Mouse (Mus musculus): ENCODE results near the gene Bap1. TPM values are rescaled to one million over a fixed set of nuclear protein-coding genes. Genes with fewer than 3 reads are reported as not detected.

Bap1 gene
- total and polyA plus RNA-seq, 3 experiments = 42.5 to 66.3 (median 47.0) TPM

DNA sequence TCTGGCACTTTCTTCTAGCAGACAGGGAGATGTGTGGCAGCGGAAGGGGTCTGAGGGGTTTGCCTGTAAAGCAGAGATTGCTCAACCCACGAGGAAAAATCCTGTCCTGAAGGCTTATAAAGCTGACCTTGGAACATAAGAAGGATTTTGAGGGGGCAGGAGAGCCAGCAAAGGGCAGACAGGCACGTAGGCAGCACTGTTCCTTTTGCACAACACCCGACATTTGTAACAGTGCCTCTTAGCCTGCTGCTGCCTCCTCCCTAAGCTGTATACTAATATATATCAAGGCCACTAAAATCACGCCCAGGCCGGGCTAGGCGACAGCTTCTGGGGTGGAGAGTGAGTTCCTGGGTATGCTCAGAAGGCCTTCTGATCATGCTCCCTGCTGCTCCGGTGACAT lies 20.8 kb upstream of the Bap1 start:
- Histone ChIP-seq H3K36me3 (replicated peaks) (no peaks in the 10 kb centered on the region), H3K4me1 (ENCODE audit: insufficient read depth, low read depth, low read length) (peaks cover 11% of the 10 kb centered on the region), H3K27me3 (ENCODE audit: insufficient read depth, low read length) (peaks cover 89% of the 10 kb centered on the region), H3K9me3 (replicated peaks) (no peaks in the 10 kb centered on the region), H3K4me3 (ENCODE audit: low read depth, low read length) (no peak overlapping the region)
- ATAC-seq (ENCODE audit: extremely low read depth, insufficient number of reproducible peaks, low FRiP score, poor library complexity, severe bottlenecking) (no peak), DNase-seq (ENCODE audit: low spot score) (no peak)
- TF ChIP-seq GATA2 (IDR thresholded peaks at IDR 0.05; ENCODE audit: borderline replicate concordance, low read depth, low read length) (no peak), CTCF (IDR thresholded peaks at IDR 0.05; ENCODE audit: low read depth, low read length) (no peak), POLR2AphosphoS5 (IDR thresholded peaks at IDR 0.05; ENCODE audit: insufficient replicate concordance, low read depth, low read length) (no peak), TAL1 (conservative IDR thresholded peaks at IDR 0.05; ENCODE audit: low read depth, low read length) (no peak), GATA1 (IDR thresholded peaks at IDR 0.05; ENCODE audit: borderline replicate concordance, low read length) (no peak)

DNA sequence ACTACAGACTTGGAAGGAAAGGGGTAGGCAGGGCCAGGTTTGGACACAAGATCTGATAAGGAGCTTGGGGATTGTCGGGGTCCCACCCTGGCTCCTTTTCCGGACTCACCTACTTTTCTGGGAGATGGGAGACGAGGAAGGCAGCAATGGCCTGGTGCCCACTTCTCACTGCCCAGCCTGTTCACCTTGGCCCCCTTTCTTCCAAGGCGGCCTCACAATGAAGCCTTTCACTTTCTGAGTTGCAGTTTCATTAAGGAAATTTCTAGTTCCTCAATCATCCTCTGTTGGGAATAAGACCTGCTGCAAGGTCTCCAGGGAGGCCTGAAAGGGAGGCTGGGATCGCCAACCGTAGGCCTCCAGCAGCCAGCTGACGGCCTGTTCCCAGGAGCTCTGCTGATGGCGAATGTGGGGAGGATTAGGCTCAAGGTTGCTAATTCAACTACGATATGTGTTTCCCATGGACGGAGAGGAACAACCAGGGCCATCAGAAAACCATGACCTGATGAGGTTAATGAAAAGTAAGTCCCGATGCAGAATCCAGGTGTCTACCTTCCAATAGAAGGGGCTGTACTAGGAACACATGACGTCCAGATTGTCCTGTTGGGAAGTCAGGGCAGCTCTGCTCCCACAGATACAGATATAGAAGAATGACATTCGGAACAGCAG lies 18.7 kb upstream of the Bap1 start:
- Histone ChIP-seq H3K4me1 (ENCODE audit: insufficient read depth, low read depth, low read length) (peaks cover 11% of the 10 kb centered on the region), H3K36me3 (replicated peaks) (no peaks in the 10 kb centered on the region), H3K9me3 (replicated peaks) (no peaks in the 10 kb centered on the region), H3K27me3 (ENCODE audit: insufficient read depth, low read length) (peaks cover 74% of the 10 kb centered on the region), H3K4me3 (ENCODE audit: low read depth, low read length) (no peak overlapping the region)
- ATAC-seq (ENCODE audit: extremely low read depth, insufficient number of reproducible peaks, low FRiP score, poor library complexity, severe bottlenecking) (no peak), DNase-seq (ENCODE audit: low spot score) (no peak)
- TF ChIP-seq TAL1 (conservative IDR thresholded peaks at IDR 0.05; ENCODE audit: low read depth, low read length) (no peak), CTCF (IDR thresholded peaks at IDR 0.05; ENCODE audit: low read depth, low read length) (no peak), GATA1 (IDR thresholded peaks at IDR 0.05; ENCODE audit: borderline replicate concordance, low read length) (no peak), GATA2 (IDR thresholded peaks at IDR 0.05; ENCODE audit: borderline replicate concordance, low read depth, low read length) (no peak), POLR2AphosphoS5 (IDR thresholded peaks at IDR 0.05; ENCODE audit: insufficient replicate concordance, low read depth, low read length) (no peak)

DNA sequence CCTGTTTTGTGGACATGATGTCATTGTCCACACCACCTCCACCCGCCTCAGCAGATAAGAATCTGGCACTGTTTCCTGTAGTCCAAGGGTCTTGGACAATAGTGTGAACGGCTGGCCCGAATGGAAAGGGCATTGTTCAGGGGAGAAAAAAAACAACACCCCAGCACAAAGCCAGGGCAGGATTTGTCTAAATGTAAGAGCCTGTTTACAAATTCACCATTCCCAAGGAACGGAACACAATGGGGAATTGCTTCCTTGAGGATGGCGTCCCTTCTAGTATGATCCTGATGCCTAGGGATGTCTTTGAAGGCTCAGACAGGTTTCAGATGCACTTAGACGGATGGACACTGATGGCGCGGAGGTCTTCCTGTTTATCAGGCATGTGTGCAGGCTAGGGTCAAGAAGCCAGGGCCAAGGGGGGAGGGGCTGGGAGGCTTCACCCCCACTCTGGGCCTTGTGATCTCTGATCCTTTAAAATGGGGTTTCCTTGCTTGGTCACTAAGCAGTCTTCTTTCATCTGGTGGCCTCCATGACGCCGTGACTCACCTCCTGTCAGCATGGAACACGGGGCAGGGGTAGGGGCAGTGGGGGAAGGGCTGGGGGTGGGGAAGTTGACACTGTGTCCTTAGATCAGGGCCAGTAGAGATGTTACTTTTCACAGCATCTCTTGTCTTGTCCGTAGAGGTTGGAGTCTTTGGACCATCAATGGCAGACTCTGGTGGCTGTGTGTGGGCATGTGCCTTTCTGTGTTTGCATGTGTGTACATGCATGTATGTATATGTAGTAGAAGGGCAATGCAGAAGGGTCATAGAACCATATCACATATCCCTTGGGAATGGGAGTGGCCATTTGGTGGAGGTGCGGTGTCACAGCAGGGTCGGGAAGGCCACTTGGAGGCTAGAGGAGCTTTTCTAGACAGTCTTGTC lies 17.9 kb upstream of the Bap1 start:
- DNase-seq (ENCODE audit: low spot score) = no peak
- H3K36me3 ChIP-seq (replicated peaks) = no peaks in the 10 kb centered on the region
- TF ChIP-seq GATA2 (IDR thresholded peaks at IDR 0.05; ENCODE audit: borderline replicate concordance, low read depth, low read length) = no peak
- no peak for TF ChIP-seq GATA1 (IDR thresholded peaks at IDR 0.05; ENCODE audit: borderline replicate concordance, low read length)
- no peak for TF ChIP-seq CTCF (IDR thresholded peaks at IDR 0.05; ENCODE audit: low read depth, low read length)
- no peak for TF ChIP-seq POLR2AphosphoS5 (IDR thresholded peaks at IDR 0.05; ENCODE audit: insufficient replicate concordance, low read depth, low read length)
- no peak for TF ChIP-seq TAL1 (conservative IDR thresholded peaks at IDR 0.05; ENCODE audit: low read depth, low read length)
- no peak for ATAC-seq (ENCODE audit: extremely low read depth, insufficient number of reproducible peaks, low FRiP score, poor library complexity, severe bottlenecking)
- H3K4me3 ChIP-seq (ENCODE audit: low read depth, low read length) = no peak overlapping the region
- no peaks in the 10 kb centered on the region for H3K9me3 ChIP-seq (replicated peaks)
- peaks cover 66% of the 10 kb centered on the region for H3K27me3 ChIP-seq (ENCODE audit: insufficient read depth, low read length)
- peaks cover 11% of the 10 kb centered on the region for H3K4me1 ChIP-seq (ENCODE audit: insufficient read depth, low read depth, low read length)

DNA sequence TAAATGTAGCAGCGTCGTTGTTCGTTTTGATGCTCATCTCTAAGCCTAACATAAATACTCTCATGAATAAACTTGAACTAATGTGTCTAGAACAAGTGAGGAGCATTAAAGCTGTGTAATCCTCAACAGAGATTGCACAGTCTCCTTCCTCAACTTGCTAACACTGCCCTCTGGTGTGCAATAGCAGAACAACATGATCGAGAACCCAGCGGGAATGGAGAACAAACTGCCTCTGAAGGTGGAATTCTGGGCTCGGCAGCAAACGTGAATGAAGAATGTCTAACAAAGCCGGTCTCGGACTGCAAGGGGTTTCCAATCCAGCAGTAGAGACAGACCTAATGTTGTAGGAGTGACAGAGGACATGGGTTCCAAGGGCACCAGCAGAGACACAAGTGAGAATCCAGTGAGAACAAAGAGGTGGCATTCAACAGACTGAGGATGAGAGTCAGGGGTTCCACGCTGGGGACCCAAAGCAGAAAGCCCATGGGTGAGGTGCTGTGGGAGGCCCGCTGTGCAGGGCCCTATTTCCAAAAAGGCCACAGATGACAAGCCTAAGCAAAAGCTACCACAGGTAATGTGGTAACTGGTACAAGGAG lies 17.2 kb upstream of the Bap1 start:
- Histone ChIP-seq H3K4me3 (ENCODE audit: low read depth, low read length) (no peak overlapping the region), H3K27me3 (ENCODE audit: insufficient read depth, low read length) (peaks cover 58% of the 10 kb centered on the region), H3K9me3 (replicated peaks) (no peaks in the 10 kb centered on the region), H3K36me3 (replicated peaks) (peaks cover 3% of the 10 kb centered on the region), H3K4me1 (ENCODE audit: insufficient read depth, low read depth, low read length) (peaks cover 7% of the 10 kb centered on the region)
- DNase-seq (ENCODE audit: low spot score) (peak; percentile 49), ATAC-seq (ENCODE audit: extremely low read depth, insufficient number of reproducible peaks, low FRiP score, poor library complexity, severe bottlenecking) (peak; percentile 22)
- TF ChIP-seq CTCF (IDR thresholded peaks at IDR 0.05; ENCODE audit: low read depth, low read length) = peak; percentile 76
- TF ChIP-seq GATA1 (IDR thresholded peaks at IDR 0.05; ENCODE audit: borderline replicate concordance, low read length) = no peak
- TF ChIP-seq TAL1 (conservative IDR thresholded peaks at IDR 0.05; ENCODE audit: low read depth, low read length) = no peak

DNA sequence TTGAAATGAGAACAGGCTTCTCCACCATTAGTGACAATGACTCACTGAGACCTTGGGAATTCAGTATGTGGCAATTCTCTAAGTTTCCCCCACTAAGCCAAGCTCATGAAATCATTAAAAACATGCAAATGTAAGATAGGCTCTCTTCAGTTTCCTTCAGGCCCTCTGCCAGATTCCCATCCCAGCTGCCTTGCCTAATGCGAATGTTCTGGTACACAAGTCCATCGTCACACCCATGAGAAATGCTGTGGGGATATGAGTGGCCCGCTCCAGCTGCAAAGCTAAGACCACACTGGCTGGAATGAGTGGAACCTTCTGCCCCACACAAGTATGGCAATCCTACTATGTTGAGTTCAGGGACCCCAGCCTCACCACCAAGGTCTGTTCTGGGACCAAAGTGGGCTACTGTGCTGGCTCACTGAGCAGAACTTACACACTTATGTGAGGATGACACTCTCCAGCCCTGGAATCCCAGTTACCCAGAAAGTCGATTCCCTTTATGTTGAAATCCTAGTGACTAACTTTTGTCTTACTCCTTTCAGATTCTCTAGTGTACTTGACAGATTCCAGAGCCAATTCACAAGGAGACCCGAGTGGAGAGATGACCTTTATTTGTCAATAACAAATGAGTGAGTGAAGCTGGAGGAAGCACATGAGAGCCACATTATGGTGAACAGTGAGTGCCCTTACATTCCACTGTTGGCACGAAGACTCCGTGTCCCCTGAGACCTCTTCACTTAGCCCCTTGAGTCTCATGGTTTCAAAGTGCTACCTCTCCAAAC lies 14.0 kb upstream of the Bap1 start:
- no peak for TF ChIP-seq GATA1 (IDR thresholded peaks at IDR 0.05; ENCODE audit: borderline replicate concordance, low read length)
- TF ChIP-seq TAL1 (conservative IDR thresholded peaks at IDR 0.05; ENCODE audit: low read depth, low read length) = no peak
- TF ChIP-seq GATA2 (IDR thresholded peaks at IDR 0.05; ENCODE audit: borderline replicate concordance, low read depth, low read length) = no peak
- no peak for TF ChIP-seq POLR2AphosphoS5 (IDR thresholded peaks at IDR 0.05; ENCODE audit: insufficient replicate concordance, low read depth, low read length)
- no peak for TF ChIP-seq CTCF (IDR thresholded peaks at IDR 0.05; ENCODE audit: low read depth, low read length)
- Histone ChIP-seq H3K27me3 (ENCODE audit: insufficient read depth, low read length) (peaks cover 29% of the 10 kb centered on the region), H3K36me3 (replicated peaks) (peaks cover 8% of the 10 kb centered on the region), H3K4me3 (ENCODE audit: low read depth, low read length) (no peak overlapping the region), H3K9me3 (replicated peaks) (no peaks in the 10 kb centered on the region), H3K4me1 (ENCODE audit: insufficient read depth, low read depth, low read length) (peaks cover 7% of the 10 kb centered on the region)
- no peak for ATAC-seq (ENCODE audit: extremely low read depth, insufficient number of reproducible peaks, low FRiP score, poor library complexity, severe bottlenecking)
- no peak for DNase-seq (ENCODE audit: low spot score)

Measured in G1E (cell line).